Mouse (Mus musculus) midbrain, embryonic 14.5 days (tissue): ENCODE results near the gene Bbs9. TPM values are rescaled to one million over a fixed set of nuclear protein-coding genes. Genes with fewer than 3 reads are reported as not detected.

Source experiments
- ATAC-seq: fragments of 200-750 bp; cut with Nextera tagmentation; 2 replicates; pipeline ENCODE4 v1.8.0; 2017; ENCODE audit warnings: moderate number of reproducible peaks, moderate library complexity; ENCODE audit not compliant: low FRiP score, low TSS enrichment
- DNase-seq: peaks from one replicate; pipeline ENCODE4 v3.0.0-alpha.2; 2015
- H3K27ac ChIP-seq: fragments of 300-500 bp; sonication (generic); replicated peaks from 2 replicates; pipeline ENCODE4 v1.5.1; 2014; ENCODE audit warnings: mild to moderate bottlenecking, low read depth, low read length, moderate library complexity
- H3K27me3 ChIP-seq: fragments of 300-500 bp; sonication (generic); 2 replicates; pipeline ENCODE4 v1.6.1; 2014; ENCODE audit warnings: low read length, control low read depth, mixed read lengths; ENCODE audit not compliant: control insufficient read depth, insufficient read depth
- H3K36me3 ChIP-seq: fragments of 300-500 bp; sonication (generic); 2 replicates; pipeline ENCODE4 v1.6.1; 2014; ENCODE audit warnings: low read length, control low read depth; ENCODE audit not compliant: control insufficient read depth, insufficient read depth
- H3K4me1 ChIP-seq: fragments of 300-500 bp; sonication (generic); 2 replicates; pipeline ENCODE4 v1.6.1; 2014; ENCODE audit warnings: mild to moderate bottlenecking, antibody characterized with exemption, low read length, control low read depth; ENCODE audit not compliant: control insufficient read depth, insufficient read depth
- H3K4me2 ChIP-seq: fragments of 300-500 bp; sonication (generic); 2 replicates; pipeline ENCODE4 v1.6.1; 2014; ENCODE audit warnings: mild to moderate bottlenecking, low read length, moderate library complexity
- H3K4me3 ChIP-seq: fragments of 300-500 bp; sonication (generic); replicated peaks from 2 replicates; pipeline ENCODE4 v1.5.1; 2014; ENCODE audit warnings: low read depth, low read length
- H3K9ac ChIP-seq: fragments of 300-500 bp; sonication (generic); replicated peaks from 2 replicates; pipeline ENCODE4 v1.6.1; 2014; ENCODE audit warnings: mild to moderate bottlenecking, low read length, moderate library complexity
- H3K9me3 ChIP-seq: fragments of 300-500 bp; sonication (generic); 2 replicates; pipeline ENCODE4 v1.6.1; 2016; ENCODE audit warnings: low read length, control low read depth, mixed read lengths; ENCODE audit not compliant: control insufficient read depth
- WGBS: fragments of 180-500 bp; shearing (Covaris S2); extraction: QIAGEN DNeasy Blood & Tissue Kit; methylation state at CpG from one replicate; pipeline ENCODE4 v1.1.7; 2014; 5-methylcytosine and 5-hydroxymethylcytosine counted together
- polyA plus RNA-seq: library from polyadenylated mRNA; unstranded; fragments of >200 nt; fragmentation: Nextera tagmentation; extraction: Ambion mirVana; gene quantifications from 2 replicates; pipeline ENCODE4 v1.2.1, GENCODE M21; 2014

The Bbs9 gene
- polyA plus RNA-seq, 1 experiment from 2014 or later, result 24.2 TPM

- Histone ChIP-seq H3K27ac (no peak overlapping the region), H3K27me3 (no peaks in the 10 kb centered on the region), H3K4me2 (no peak overlapping the region), H3K9me3 (no peaks in the 10 kb centered on the region), H3K4me3 (no peak overlapping the region), H3K4me1 (no peaks in the 10 kb centered on the region), H3K9ac (no peak overlapping the region), H3K36me3 (no peaks in the 10 kb centered on the region)
- WGBS, result 66% methylated on average over 7 of the region's 7 CpGs
- DNase-seq (no peak), ATAC-seq (no peak)
These were observed 339.6 kb downstream of the Bbs9 start for GRCm38 (mm10) chr9:22815093-22815458.

GRCm38 (mm10) chr9:22819539-22819938 lies 344.0 kb downstream of the Bbs9 start:
- H3K27me3 ChIP-seq, result no peaks in the 10 kb centered on the region
- H3K9me3 ChIP-seq, result no peaks in the 10 kb centered on the region
- no peak overlapping the region for H3K4me2 ChIP-seq
- ATAC-seq (no peak), DNase-seq (no peak)
- H3K4me1 ChIP-seq, result 0 out of 2 replicates have a peak, but pooled peaks cover 8% of the 10 kb centered on the region
- H3K36me3 ChIP-seq, result no peaks in the 10 kb centered on the region
- 90% methylated on average over 6 of the region's 6 CpGs for whole genome bisulfite sequencing
- no peak overlapping the region for H3K9ac ChIP-seq
- H3K27ac ChIP-seq, result no peak overlapping the region
- H3K4me3 ChIP-seq, result no peak overlapping the region

DNA sequence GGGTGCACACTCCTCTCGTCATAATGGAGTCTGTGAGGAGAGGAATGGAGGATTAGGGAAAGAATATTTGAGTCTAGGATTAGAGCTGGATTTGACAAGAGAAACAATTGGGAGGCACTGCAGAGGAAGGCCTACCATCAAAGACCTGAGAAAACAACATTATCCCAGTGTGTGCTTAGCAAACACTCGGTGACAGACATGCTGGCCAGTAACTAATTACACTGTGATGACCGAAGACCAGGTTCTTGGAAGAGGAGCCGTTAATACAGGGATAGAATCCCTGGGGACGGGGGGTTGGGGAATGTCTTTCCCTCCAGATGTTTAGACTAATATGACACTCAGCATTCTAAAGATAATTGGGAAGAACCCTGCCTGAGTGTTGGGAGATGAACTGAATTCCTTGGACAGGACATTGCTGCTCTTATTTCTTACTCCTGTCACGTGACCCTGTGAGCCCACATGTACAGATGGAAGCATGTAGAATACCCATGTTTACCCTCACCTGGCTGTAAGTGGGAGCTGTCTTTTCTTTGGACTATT lies 345.2 kb downstream of the Bbs9 start:
- no peak overlapping the region for H3K4me2 ChIP-seq
- H3K4me1 ChIP-seq, result 0 out of 2 replicates have a peak, but pooled peaks cover 13% of the 10 kb centered on the region
- no peak overlapping the region for H3K27ac ChIP-seq
- H3K36me3 ChIP-seq, result no peaks in the 10 kb centered on the region
- ATAC-seq (no peak), DNase-seq (peak; percentile 34)
- no peaks in the 10 kb centered on the region for H3K27me3 ChIP-seq
- no peaks in the 10 kb centered on the region for H3K9me3 ChIP-seq
- H3K9ac ChIP-seq, result no peak overlapping the region
- WGBS, result 22% methylated on average over 6 of the region's 6 CpGs
- no peak overlapping the region for H3K4me3 ChIP-seq

- no peaks in the 10 kb centered on the region for H3K27me3 ChIP-seq
- H3K9me3 ChIP-seq, result no peaks in the 10 kb centered on the region
- H3K4me2 ChIP-seq, result no peak overlapping the region
- no peaks in the 10 kb centered on the region for H3K36me3 ChIP-seq
- 0 out of 2 replicates have a peak, but pooled peaks cover 13% of the 10 kb centered on the region for H3K4me1 ChIP-seq
- no peak for ATAC-seq
- no peak overlapping the region for H3K27ac ChIP-seq
- H3K4me3 ChIP-seq, result no peak overlapping the region
- DNase-seq, result no peak
- H3K9ac ChIP-seq, result no peak overlapping the region
- 73% methylated on average over 5 of the region's 5 CpGs for WGBS
These were observed 347.3 kb downstream of the Bbs9 start for GRCm38 (mm10) chr9:22822770-22823169.

- H3K9me3 ChIP-seq, result no peaks in the 10 kb centered on the region
- no peaks in the 10 kb centered on the region for H3K27me3 ChIP-seq
- ATAC-seq, result no peak
- H3K4me1 ChIP-seq, result 0 out of 2 replicates have a peak, but pooled peaks cover 16% of the 10 kb centered on the region
- no peak for DNase-seq
- 70% methylated on average over 3 of the region's 3 CpGs for WGBS
- H3K9ac ChIP-seq, result no peak overlapping the region
- no peak overlapping the region for H3K4me2 ChIP-seq
- H3K27ac ChIP-seq, result no peak overlapping the region
- no peaks in the 10 kb centered on the region for H3K36me3 ChIP-seq
- H3K4me3 ChIP-seq, result no peak overlapping the region
These were observed 348.3 kb downstream of the Bbs9 start for GRCm38 (mm10) chr9:22823856-22824255.

- DNase-seq, result no peak
These were observed 349.4 kb downstream of the Bbs9 start for GRCm38 (mm10) chr9:22824910-22825309.

GRCm38 (mm10) chr9:22826571-22826990 lies 351.1 kb downstream of the Bbs9 start:
- 63% methylated on average over 3 of the region's 3 CpGs for WGBS
- Histone ChIP-seq H3K9me3 (no peaks in the 10 kb centered on the region), H3K27ac (no peak overlapping the region), H3K4me1 (peaks cover 17% of the 10 kb centered on the region; the same call in 1 of the 2 replicates), H3K4me3 (no peak overlapping the region), H3K36me3 (no peaks in the 10 kb centered on the region), H3K9ac (no peak overlapping the region), H3K27me3 (no peaks in the 10 kb centered on the region), H3K4me2 (no peak overlapping the region)
- no peak for DNase-seq
- no peak for ATAC-seq

More at GRCm38 (mm10) chr9:22824910-22825309, 349.4 kb downstream of the Bbs9 start:
- H3K9me3 ChIP-seq, result no peaks in the 10 kb centered on the region
- H3K27ac ChIP-seq, result no peak overlapping the region
- WGBS, result 15% methylated on average over 8 of the region's 8 CpGs
- no peak overlapping the region for H3K9ac ChIP-seq
- H3K4me1 ChIP-seq, result 0 out of 2 replicates have a peak, but pooled peaks cover 18% of the 10 kb centered on the region
- no peak overlapping the region for H3K4me2 ChIP-seq
- no peaks in the 10 kb centered on the region for H3K27me3 ChIP-seq
- no peaks in the 10 kb centered on the region for H3K36me3 ChIP-seq
- ATAC-seq, result no peak
- no peak overlapping the region for H3K4me3 ChIP-seq

GRCm38 (mm10) chr9:22827176-22827770 lies 351.8 kb downstream of the Bbs9 start:
- Histone ChIP-seq H3K36me3 (no peaks in the 10 kb centered on the region), H3K4me3 (no peak overlapping the region), H3K27ac (no peak overlapping the region), H3K4me2 (no peak overlapping the region), H3K9ac (no peak overlapping the region), H3K9me3 (no peaks in the 10 kb centered on the region), H3K27me3 (no peaks in the 10 kb centered on the region), H3K4me1 (peaks cover 17% of the 10 kb centered on the region; the same call in 1 of the 2 replicates)
- ATAC-seq (no peak), DNase-seq (no peak)
- WGBS, result 78% methylated on average over 2 of the region's 2 CpGs
